Mouse (Mus musculus) CD8-positive naive resting alpha-beta T cell, adult 57 days (primary cell): Measurements from ENCODE around the gene Elobl. TPM values are rescaled to one million over a fixed set of nuclear protein-coding genes. Genes with fewer than 3 reads are reported as not detected.

ENCODE experiments used
- total RNA-seq: library from RNA; stranded (reverse); gene quantifications from one replicate; pipeline ENCODE4 v1.2.4, GENCODE M21; 2023

The Elobl gene
- total RNA-seq = not detected

GRCm38 (mm10) chr11:88966881-88967361 lies at the start of gene Elobl:
Elobl (minus strand) TSS chr11:88966931.

GRCm38 (mm10) chr11:88998974-88999722 lies 32.4 kb upstream of the Elobl start, which contains the start of gene Trim25:
Trim25 (plus strand) TSS chr11:88999376.

GRCm38 (mm10) chr11:88970202-88970732 lies 3.5 kb upstream of the Elobl start, which contains the start of gene Coil:
Coil (plus strand) TSS chr11:88970252.

GRCm38 (mm10) chr11:88955217-88955969 lies 11.3 kb downstream of the Elobl start, which contains the start of gene Scpep1:
Scpep1 (minus strand) TSS chr11:88955465.

Other genes starting within 250 kb of the Elobl start
- gene Msi2, start 248.4 kb downstream of the Elobl start, total RNA-seq = 126 TPM
- 4.0 TPM for gene Akap1, start 102.3 kb downstream of the Elobl start, total RNA-seq
- gene Scpep1, start 11.5 kb downstream of the Elobl start, total RNA-seq = 11.6 TPM
- gene Coil, start 3.3 kb upstream of the Elobl start, total RNA-seq = 18.8 TPM
- 70.0 TPM for gene Trim25, start 32.4 kb upstream of the Elobl start, total RNA-seq
- gene Dgke, start 99.9 kb upstream of the Elobl start, total RNA-seq = 14.3 TPM
- not detected for gene Gm525, start 106.9 kb upstream of the Elobl start, total RNA-seq